ENCODE assay signal across 8 mouse cellular contexts in genomic region chr5:114443566-114444367, GRCm38 (mm10). TPM values are rescaled to one million over a fixed set of nuclear protein-coding genes. Genes with fewer than 3 reads are reported as not detected.
DNase-seq lines count a peak whose midpoint lies in the region; ATAC-seq lines count a peak whose summit lies in the region.

TSS of gene Mmab (minus strand) at chr5:114444060.
TSS of gene Mvk (plus strand) at chr5:114444269.

- 2% methylated on average over 43 of the region's 43 CpGs for WGBS in heart, embryonic 13.5 days
- WGBS in liver, embryonic 12.5 days (ENCODE audit: insufficient replicate concordance), result 2% methylated on average over 43 of the region's 43 CpGs
- 2% methylated on average over 43 of the region's 43 CpGs for WGBS in stomach, embryonic 15.5 days

- ATAC-seq in heart, embryonic 13.5 days (ENCODE audit: extremely low read depth, insufficient number of reproducible peaks, low FRiP score, low TSS enrichment), result peak; percentile 95
- peak; percentile 96 for ATAC-seq in liver, embryonic 12.5 days
- peak; percentile 96 for ATAC-seq in stomach, embryonic 15.5 days (ENCODE audit: insufficient read depth, low FRiP score, low read depth)

- DNase-seq in CD4-positive, CD25-positive, alpha-beta regulatory T cell, adult 2 months (ENCODE audit: low read depth, low spot score), result peak; percentile 97
- DNase-seq in fat pad, adult 2 months (ENCODE audit: extremely low read depth, low read depth, low spot score), result peak; percentile 97
- DNase-seq in kidney, postnatal 10 days, result peak; percentile 99
- DNase-seq in natural killer cell, adult 2 months (ENCODE audit: low spot score in 2 of 2), result peak; percentile 96

- no peaks in the 10 kb centered on the region for H3K27me3 ChIP-seq in heart, embryonic 13.5 days (replicated peaks)
- H3K27me3 ChIP-seq in liver, embryonic 12.5 days (replicated peaks), result no peaks in the 10 kb centered on the region
- no peaks in the 10 kb centered on the region for H3K27me3 ChIP-seq in stomach, embryonic 15.5 days (replicated peaks)

- peaks cover 18% of the 10 kb centered on the region for H3K36me3 ChIP-seq in heart, embryonic 13.5 days
- peaks cover 28% of the 10 kb centered on the region for H3K36me3 ChIP-seq in liver, embryonic 12.5 days
- peaks cover 8% of the 10 kb centered on the region; the same call in 1 of the 2 replicates for H3K36me3 ChIP-seq in stomach, embryonic 15.5 days

- no peaks in the 10 kb centered on the region for H3K4me1 ChIP-seq in brown adipose tissue, adult 24 weeks (ENCODE audit: control insufficient read depth, insufficient read depth, insufficient read length, low read length)
- peaks cover 19% of the 10 kb centered on the region for H3K4me1 ChIP-seq in heart, embryonic 13.5 days
- peaks cover 22% of the 10 kb centered on the region for H3K4me1 ChIP-seq in liver, embryonic 12.5 days
- peaks cover 24% of the 10 kb centered on the region for H3K4me1 ChIP-seq in stomach, embryonic 15.5 days

- H3K9ac ChIP-seq in heart, embryonic 13.5 days, result peak within 1 kb of the TSS; percentile 89
- H3K9ac ChIP-seq in liver, embryonic 12.5 days, result peak within 1 kb of the TSS; percentile 77
- peak within 1 kb of the TSS; percentile 61 for H3K9ac ChIP-seq in stomach, embryonic 15.5 days

- H3K4me2 ChIP-seq in heart, embryonic 13.5 days, result peak within 1 kb of the TSS; percentile 92
- peak within 1 kb of the TSS; percentile 78 for H3K4me2 ChIP-seq in liver, embryonic 12.5 days
- H3K4me2 ChIP-seq in stomach, embryonic 15.5 days, result peak within 1 kb of the TSS; percentile 80

- no peaks in the 10 kb centered on the region for H3K9me3 ChIP-seq in heart, embryonic 13.5 days
- no peaks in the 10 kb centered on the region for H3K9me3 ChIP-seq in liver, embryonic 12.5 days (replicated peaks)
- H3K9me3 ChIP-seq in stomach, embryonic 15.5 days, result no peaks in the 10 kb centered on the region

- peak within 1 kb of the TSS; percentile 76 for H3K4me3 ChIP-seq in brown adipose tissue, adult 24 weeks (ENCODE audit: insufficient read depth, low read depth, low read length)
- peak within 1 kb of the TSS; percentile 83 for H3K4me3 ChIP-seq in heart, embryonic 13.5 days
- peak within 1 kb of the TSS; percentile 64 for H3K4me3 ChIP-seq in liver, embryonic 12.5 days
- H3K4me3 ChIP-seq in stomach, embryonic 15.5 days (replicated peaks), result peak within 1 kb of the TSS; percentile 83

- peak within 1 kb of the TSS; percentile 36 for H3K27ac ChIP-seq in brown adipose tissue, adult 24 weeks (replicated peaks; ENCODE audit: low read depth, low read length)
- H3K27ac ChIP-seq in heart, embryonic 13.5 days (replicated peaks), result peak within 1 kb of the TSS; percentile 72
- peak within 1 kb of the TSS; percentile 56; the same call in 1 of the 2 replicates for H3K27ac ChIP-seq in liver, embryonic 12.5 days
- peak within 1 kb of the TSS; percentile 77 for H3K27ac ChIP-seq in stomach, embryonic 15.5 days

RNA-seq across cellular contexts. Expression of gene Mmab, which starts in this region (rescaled TPM):
- 32.1 and 36.7 TPM in 2 replicates for polyA plus RNA-seq in brown adipose tissue, adult 24 weeks (2012; ENCODE audit: insufficient read depth, insufficient read length, missing spikeins)
- 22.8 and 24.4 TPM in 2 replicates for polyA plus RNA-seq in heart, embryonic 13.5 days (2015; fragmentation: Nextera tagmentation; extraction: Ambion mirVana)
- 17.7 and 17.9 TPM in 2 replicates for polyA plus RNA-seq in liver, embryonic 12.5 days (2016; fragmentation: Nextera tagmentation; extraction: Ambion mirVana)
- polyA plus RNA-seq in stomach, embryonic 15.5 days (2015; fragmentation: Nextera tagmentation; extraction: Ambion mirVana), result 28.8 and 29.8 TPM in 2 replicates

RNA-seq across cellular contexts. Expression of gene Mvk, which starts in this region (rescaled TPM):
- polyA plus RNA-seq in brown adipose tissue, adult 24 weeks (2012; ENCODE audit: insufficient read depth, insufficient read length, missing spikeins), result 23.0 and 23.4 TPM in 2 replicates
- polyA plus RNA-seq in heart, embryonic 13.5 days (2015; fragmentation: Nextera tagmentation; extraction: Ambion mirVana), result 20.1 and 21.0 TPM in 2 replicates
- polyA plus RNA-seq in liver, embryonic 12.5 days (2016; fragmentation: Nextera tagmentation; extraction: Ambion mirVana), result 34.6 and 35.2 TPM in 2 replicates
- 49.7 and 51.5 TPM in 2 replicates for polyA plus RNA-seq in stomach, embryonic 15.5 days (2015; fragmentation: Nextera tagmentation; extraction: Ambion mirVana)

Comparison
In these comparisons a context has a peak if more than half of its experiments do, and no peak if none do; other contexts are left out.
1. Peak in every context shown above with its lines: DNase-seq, ATAC-seq, H3K4me3 ChIP-seq and H3K27ac ChIP-seq.